Mouse (Mus musculus) heart, postnatal 10 days (tissue): ENCODE measurements around the gene Med24. TPM values are rescaled to one million over a fixed set of nuclear protein-coding genes. Genes with fewer than 3 reads are reported as not detected.
A peak's percentile ranks its signal among the peaks of the same experiment; 100 is the strongest.
"Not testable (repeated sequence)": the region's sequence is repeated elsewhere in the genome, so short reads cannot be mapped to it uniquely, and the experiment has no call there.

Experiments used
- DNase-seq, 2 experiments: peaks; one replicate each; pipeline ENCODE4 v3.0.0; 2021
- intact Hi-C: fragments of 180-260 bp; cut with DNase I; formaldehyde crosslinking; loops from one replicate; pipeline ENCODE4 v1.15.1; 2025
- total RNA-seq, 2 experiments: library from RNA; stranded (reverse); gene quantifications; 2 replicates each; pipeline ENCODE4 v1.2.3; 2021

Gene Med24
- total RNA-seq, 2 experiments from 2014 or later, result 44.9 to 52.1 TPM

DNA sequence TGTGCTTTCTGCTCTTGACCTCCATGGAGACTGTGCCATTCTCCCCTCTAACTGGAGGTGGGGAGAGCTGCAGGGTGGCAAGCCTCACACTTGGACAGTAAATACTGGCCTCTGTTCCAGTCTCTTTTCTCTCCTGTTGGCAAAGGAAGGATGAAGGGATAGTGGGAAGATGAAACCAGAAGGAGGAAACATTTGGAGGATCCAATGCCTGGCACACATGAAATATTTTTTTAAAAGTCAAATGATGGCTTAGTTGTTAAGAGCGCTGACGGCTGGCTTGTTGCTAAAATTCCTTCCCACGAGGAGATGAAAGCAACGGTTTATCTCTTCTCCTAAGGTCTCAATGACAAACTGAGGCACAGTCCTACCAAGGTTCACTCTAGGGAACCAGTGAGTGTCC is 5.9 kb upstream of the Med24 start:
- intact Hi-C loops, result no loop called here
- DNase-seq, result no peak

DNA sequence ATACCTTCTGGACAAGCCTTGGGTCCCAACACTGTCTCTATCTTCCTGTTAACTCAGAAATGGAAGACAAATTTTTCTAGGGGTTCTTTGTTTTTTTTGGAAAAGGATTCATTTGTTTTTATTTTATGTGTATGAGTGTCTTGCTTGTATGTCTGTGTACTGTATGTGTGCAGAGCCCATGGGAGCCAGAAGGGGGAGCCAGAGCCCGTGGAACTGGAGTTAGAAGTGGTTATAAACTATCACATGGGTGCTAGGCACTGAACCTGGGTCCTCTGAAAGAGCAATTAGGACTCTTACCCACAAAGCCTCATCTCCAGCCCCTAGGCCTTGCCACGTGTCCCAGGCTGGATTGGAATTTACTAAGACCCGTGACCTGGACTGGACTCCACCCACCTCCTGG is 4.8 kb upstream of the Med24 start:
- intact Hi-C loops, result no loop called here
- no peak for DNase-seq

DNA sequence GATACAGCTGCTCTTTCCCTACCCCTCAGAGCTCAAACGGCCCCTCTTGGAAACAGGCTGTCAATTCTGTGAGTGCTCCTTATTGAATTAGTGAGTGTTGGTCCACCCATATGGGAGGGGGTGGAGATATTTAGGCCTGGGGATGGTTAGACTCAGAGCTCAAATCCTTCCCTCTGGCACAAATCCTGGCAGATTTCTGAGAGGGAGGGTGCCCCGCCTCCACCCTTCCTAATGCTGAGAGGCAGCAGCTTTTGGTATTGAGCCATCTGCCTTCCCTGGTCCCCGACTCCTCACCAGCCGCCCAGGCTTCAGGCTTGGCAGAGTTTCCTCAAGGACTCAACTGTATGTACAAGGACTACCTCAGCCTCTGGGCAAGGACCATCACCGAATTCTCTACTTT is 1.9 kb upstream of the Med24 start:
- peak in 1 of 2 experiments; percentile 37 for DNase-seq
- intact Hi-C loops, result no loop called here

DNA sequence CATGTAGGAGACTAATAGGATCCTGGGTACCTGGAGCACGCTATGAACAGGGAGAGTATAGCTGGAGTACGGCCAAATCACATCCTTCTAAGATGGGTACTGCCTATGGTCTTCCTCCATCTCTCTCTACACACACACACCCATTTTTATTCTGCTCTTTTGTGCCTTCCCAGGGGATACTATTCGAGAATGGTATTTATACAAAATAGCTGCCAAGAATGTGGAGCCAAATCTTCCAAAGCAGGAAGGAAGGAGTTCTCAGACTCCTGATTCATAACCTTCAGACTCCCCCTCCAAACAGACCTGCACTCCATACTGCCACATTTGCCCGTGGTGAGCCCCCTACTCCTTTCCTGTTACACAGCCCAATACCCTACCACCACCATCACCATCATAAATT is 1.5 kb upstream of the Med24 start:
- intact Hi-C loops, result no loop called here
- DNase-seq, result no peak

DNA sequence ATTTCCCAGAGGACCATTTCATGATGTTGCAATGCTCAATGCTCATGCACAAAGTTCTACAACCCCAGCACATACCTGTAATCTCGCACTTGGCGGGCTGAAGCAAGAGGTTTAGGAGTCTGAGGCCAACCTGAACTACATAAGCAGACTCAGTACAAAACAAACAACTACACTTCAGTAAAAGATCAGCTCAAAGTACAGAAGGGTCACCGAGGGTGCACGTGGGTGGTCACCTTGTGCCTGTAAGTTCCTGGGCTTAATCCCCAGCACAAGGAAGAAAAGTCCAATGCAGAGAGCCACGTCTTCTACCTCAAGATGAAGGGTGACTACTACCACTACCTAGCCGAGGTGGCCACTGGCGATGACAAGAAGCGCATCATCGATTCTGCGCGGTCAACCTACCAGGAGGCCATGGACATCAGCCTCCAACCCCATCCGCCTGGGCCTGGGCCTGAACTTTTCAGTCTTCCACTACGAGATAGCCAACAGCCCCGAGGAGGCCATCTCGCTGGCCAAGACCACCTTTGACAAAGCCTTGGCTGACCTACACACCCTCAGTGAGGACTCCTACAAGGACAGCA is 3.2 kb downstream of the Med24 start:
- no peak for DNase-seq
- intact Hi-C loops, result no loop called here

DNA sequence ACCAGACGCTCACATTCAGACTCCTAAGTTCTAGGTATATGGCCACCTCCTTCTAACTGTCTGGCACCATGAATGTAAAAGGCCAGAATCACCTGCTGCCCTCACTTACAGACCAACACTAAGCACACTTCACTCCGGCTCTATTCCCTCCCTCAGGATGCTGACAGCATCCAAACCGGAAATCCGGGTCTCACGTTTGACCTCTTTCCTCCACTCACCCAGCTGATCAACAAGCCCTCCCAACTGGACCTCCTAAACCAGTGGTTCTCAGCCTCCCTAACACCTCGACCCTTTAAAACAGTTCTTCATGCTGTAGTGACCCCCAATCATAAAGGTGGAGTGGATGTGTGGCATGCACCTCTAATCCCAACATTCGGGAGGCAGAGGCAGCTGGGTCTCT is 6.1 kb downstream of the Med24 start:
- intact Hi-C loops, result loop anchor here (2.0 kb wide), 1 partner anchor 14 kb away; no protein-coding TSS in a partner anchor
- no peak for DNase-seq

DNA sequence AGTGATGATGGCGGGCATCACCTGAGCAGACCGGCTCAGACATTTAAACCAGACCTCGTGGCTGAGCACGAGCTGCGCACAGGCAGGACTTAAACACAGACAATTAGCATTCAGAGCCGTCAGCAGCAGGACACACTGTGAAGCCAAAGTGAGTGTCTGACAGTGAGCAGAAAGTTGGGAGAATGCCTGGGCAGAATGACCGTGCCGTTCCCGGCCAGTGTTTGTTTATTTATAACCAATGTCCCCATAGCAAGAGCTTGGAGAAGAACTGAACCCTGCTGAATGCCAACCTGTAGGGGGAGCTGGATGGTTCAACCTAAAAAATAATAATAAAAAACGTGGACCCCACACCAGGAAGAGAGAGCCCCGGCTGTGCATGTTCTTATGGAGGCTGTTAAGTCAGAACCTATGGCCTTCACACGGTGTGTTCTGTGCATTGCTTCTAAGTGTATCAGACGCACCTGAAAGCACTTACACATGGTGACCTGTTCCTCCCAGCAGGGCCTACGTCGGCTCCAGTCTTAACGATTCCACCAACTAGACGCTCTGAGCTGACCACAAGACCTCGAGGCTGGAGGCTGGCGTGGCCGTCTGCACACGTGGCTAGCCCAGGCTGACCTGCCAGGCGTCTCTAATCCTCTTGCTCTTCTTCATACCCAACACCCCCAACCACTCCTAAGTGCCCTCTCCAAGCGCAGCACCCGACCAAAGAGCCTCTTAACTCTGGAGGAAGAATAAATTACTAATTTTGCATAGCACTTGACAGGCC is 7.6 kb downstream of the Med24 start:
- intact Hi-C loops, result loop anchor here (2.0 kb wide), 1 partner anchor 15 kb away; no protein-coding TSS in a partner anchor
- peak; percentile 91 to 93 for DNase-seq

DNA sequence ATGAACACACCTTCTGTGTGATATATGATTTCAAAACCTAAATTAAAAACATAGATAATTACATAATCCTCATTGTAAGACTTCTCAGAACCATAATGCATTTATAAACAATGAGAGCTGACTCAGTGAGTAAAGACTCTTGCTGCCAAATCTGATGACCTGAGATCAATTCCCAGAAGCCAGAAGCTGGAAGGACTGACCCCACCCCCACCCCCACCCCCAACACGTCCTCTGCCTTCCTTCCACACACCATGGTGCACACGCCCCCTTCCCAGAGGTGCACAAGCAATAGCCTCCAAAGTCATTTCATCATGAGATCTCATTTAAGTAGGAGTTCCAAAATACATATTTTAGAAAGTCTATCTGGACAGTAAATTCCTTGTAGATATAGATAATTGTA is 8.5 kb downstream of the Med24 start:
- DNase-seq, result no peak
- intact Hi-C loops, result no loop called here

DNA sequence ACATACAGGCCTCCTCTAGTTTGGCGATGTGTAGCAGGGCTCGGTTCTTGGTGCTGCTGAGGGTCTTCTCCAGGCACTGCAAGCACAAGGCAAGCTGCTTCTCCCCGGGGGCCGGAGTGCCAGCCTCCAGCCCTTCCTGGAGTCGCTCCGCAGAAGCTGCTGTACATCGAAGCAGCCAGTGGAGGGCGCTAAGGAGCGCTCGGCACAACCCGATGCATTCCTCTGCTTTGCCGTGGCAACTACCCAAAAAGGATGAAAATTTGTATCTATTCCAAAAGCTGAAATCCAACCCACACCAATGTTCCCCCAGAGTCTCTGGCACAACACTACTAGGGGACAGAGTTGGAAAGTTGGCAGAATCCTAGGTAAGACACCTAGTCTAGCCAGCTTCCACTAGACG is 11.3 kb downstream of the Med24 start:
- DNase-seq, result peak; percentile 77 to 91
- intact Hi-C loops, result no loop called here

DNA sequence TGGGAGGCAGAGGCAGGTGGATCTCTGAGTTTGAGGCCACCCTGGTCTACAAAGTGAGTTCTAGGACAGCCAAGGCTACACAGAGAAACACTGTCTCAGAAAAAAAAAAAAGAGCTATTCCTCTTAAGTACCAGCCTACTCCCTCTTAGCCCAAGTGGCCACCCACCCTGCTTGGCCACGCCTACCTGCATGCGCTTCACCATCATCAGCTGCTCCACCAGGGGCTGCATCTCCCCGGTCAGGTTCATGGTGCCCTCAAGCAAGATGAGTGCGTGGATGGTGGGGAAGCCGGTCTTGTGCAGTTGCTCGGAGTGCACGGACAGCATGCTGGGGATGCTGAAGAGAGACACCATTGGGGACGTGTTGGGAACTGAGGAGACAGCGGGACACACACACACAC is 13.3 kb downstream of the Med24 start:
- intact Hi-C loops, result no loop called here
- no peak for DNase-seq

DNA sequence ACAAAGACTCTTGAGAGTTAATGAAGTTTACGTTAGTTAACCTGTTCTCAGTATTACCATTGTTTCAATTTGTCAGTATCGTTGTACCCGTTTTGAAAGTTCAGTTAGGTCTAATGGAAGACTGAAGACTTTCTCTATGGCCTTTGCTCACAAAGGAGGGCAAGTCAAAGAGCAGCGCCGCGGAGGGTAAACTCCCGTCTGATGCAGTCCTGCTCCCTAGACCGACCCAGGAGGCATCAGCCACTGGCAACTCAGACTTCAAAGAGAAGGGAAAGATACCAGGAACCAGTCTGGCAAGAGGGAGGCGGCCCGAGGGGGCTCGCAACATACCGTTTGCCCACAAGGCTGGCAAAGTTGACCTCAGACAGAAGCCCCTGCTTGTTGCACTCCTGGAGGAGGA is 15.5 kb downstream of the Med24 start:
- DNase-seq, result no peak
- intact Hi-C loops, result loop anchor here (5.0 kb wide), 1 partner anchor 39 kb away; no protein-coding TSS in a partner anchor

DNA sequence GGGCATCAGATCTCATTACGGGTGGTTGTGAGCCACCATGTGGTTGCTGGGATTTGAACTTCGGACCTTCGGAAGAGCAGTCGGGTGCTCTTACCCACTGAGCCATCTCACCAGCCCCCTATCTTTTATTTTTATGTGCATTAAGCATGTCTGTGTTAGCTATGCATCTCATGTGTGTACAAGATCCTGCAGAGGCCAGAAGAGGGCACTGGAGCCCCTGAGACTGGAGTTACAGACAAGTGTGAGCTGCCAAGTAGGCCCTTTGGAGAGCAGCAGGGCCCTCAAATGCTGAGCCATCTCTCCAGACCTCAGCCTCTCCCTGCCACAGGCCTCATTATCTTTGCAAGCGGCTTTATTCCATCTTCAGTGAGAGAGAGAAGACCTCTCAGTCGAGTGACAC is 17.2 kb downstream of the Med24 start:
- DNase-seq, result not testable (repeated sequence)
- intact Hi-C loops, result loop anchor here (5.0 kb wide), 1 partner anchor 40 kb away; no protein-coding TSS in a partner anchor

DNA sequence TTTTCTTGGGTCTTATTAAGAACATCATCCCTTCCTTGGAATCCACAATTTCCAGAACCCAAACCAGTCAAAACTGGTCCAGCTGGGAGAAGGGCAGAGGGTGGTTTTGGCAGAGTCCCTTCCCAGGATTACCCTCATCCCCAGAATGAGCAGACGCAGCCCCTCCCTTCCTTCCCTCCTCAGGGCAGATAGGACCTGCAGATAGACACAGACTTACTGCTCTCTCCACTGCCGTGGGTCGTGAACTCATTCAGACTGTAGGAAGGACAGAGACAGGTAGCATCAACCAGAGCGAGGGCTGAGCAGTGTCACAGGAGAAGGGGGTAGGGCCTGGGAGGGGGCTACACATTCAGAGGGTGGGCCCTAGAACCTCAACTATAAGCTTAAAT is 18.2 kb downstream of the Med24 start:
- intact Hi-C loops, result loop anchor here (2.0 to 5.0 kb wide), 2 partner anchors 41 to 76 kb away; no protein-coding TSS in a partner anchor

DNA sequence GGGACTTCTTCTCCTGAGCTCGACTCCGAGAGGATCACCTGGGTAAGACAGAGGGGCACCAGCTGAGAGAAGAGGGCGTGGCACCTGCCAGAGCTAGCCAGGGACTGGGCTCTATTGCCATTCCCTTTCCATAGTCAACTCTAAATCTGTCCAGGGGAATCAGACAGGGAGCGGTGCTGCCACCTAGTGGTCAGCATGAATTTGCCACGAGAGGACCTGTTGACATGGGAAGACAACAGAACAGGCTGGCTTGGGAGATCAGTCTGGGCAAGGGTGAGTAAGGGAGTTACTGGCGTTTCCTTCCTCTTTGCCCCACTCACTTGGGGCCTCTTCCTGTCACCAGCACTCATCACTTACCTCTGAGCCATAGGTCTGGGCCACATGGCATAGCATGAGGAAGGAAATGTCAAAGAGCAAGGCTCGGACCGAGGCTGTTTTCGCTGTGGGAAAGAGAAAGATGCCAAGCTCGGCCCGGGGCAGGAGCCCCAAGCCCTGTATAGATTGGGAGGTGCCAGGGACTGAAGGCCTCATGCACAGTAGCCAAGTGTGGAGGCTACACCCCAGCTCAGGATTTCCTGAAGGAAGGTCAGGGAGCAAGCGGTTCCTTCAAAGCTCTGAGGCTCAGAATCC is 18.7 kb downstream of the Med24 start:
- intact Hi-C loops, result loop anchor here (1.0 to 5.0 kb wide), 3 partner anchors 10 to 76 kb away; no protein-coding TSS in a partner anchor
- peak; percentile 89 to 93 for DNase-seq

More for the DNA sequence above, 18.2 kb downstream of the Med24 start:
- DNase-seq, result no peak

DNA sequence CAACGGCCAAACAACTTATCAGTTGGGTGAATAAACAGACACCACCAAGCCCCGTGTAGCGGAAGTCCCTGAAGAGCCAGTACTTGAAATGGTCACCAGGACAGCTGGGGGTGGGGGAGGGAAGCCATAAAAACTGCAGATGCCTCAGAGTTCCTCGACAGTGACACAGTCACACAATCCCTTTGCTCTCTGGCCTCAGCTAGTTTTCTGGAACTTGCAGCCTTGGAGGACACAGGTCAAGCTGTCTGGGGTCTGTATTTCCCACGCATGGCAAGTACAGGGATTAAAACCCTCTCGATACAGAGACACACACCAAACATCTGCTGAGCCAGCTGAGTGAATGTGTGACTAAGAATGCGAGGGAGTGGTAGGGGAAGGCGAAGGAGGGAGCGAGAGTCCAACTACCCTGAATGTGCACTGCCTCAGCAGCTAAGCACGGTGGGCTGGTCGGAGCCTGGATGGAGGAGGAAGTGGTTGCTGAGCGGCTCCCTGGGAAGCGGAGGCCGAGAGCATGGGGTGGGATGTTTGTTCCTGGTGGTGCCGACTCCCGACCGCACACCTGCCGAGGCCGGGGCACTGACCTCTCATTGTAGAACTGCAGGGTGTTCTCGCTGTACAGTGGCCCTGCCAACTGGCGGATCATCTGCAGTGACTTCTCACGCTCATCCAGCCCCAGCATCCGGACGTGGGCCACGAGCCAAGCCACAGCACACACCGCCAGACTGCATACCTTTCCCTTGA is 20.1 kb downstream of the Med24 start:
- DNase-seq, result peak; percentile 54 to 67
- intact Hi-C loops, result no loop called here

DNA sequence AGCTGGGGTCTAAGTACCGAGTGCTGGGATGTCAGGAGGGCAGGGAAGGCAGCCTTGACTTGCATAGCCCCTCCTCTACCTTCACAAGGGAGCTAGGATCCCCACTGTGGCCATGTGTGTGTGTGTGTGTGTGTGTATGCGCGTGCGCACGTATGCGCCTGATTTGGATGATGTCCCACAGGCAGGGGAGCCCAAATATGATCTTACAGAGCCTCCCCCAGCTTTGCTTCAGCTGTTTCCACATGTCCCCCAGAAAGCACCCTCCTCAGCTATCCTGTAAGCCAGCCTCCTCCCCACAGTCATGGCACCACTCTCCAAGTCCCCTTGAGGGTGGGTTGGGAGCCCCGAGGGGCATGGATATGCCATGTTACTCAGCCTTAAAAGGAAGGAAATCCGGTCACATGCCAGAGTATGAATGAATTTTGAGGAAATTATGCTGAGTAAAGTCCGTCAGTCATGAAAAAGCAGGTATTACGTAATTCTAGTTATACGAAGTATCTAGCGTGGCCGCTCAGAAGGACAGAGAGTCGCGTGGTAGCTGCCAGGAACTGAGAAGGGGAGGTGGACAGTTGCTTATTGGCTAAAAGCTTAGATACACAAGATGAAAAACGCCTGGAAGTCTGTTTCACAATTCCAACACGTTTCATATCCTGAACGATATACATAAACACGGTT is 20.8 kb downstream of the Med24 start:
- intact Hi-C loops, result no loop called here
- peak; percentile 59 to 63 for DNase-seq

DNA sequence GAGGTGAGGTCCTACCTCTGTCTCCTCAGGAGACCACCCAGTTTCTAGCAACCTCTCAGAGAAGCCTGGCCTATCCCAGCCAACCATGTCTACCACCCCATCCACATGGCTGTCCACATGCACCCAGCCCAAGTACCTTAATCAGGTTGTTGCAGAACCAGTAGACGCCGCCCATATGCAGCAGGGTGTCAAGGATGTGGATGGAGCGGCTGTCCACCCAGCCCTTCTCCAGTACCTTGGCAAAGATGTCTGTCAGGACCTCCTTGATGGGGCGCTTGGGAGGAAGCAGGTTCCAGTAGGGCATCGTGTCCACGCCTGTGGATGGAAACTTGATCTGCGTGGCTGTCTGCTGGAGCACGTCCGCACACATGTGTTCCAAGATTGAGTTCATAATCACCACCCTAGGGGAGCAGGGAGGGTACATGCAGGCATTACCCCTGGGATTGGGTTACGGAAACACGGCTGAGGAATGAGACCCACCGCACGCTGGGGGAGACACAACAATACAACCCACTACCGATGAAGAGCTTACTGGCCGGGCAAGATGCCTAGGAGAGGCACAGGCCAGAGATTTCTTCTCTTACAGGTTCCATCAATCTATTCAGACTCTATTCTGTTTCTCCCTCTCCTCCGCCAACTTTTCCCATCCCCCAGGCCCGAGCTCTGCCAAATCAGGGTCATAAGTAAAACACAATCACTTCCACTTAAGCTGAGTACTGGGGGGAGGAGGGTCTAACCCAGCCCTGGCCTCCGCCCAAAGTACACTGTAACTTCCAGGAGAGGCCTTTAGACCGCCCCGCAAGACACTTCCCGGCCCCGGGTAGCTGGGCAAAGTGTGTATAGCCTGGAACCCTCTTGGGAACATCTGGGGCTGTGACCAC is 21.6 kb downstream of the Med24 start:
- peak; percentile 77 to 84 for DNase-seq
- intact Hi-C loops, result no loop called here

DNA sequence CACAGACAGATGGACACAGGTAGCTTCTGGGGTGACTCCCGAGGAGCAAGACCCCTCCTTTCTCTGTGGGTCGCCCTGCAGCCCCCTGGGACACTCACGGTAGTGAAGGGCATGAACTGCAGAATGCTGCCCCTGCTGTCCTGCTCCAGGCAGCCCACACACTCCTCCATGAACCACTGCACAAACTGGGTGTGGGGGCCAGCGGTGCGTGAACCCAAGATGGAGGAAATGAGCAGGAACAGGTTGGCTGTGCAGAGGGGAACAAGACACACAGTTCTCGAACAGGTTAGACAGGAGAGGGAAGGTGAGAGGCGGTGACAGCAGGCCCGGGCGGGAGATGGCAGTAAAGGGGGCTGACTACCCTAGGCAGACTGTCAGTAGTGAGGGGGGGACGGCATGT is 24.2 kb downstream of the Med24 start:
- intact Hi-C loops, result no loop called here
- no peak for DNase-seq

DNA sequence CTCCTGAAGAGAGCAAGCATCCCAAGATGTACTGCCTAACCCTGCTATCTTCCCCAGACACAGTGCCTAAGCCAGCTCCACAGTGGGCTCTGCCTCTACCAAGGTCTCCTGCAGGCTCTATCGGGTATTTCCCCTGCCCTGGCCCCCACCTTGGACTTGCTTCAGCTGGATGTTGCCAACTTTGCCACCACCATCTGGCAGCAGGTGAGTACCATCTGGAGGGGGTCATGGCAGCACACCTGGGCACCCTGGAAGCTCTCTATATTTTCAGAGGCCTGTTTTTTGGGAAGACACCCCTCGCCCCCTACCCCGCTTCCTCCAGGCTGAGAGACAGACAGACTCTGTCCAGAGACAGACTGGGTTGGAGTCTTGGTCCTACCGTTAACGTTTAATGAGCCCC is 26.9 kb downstream of the Med24 start:
- intact Hi-C loops, result no loop called here
- no peak for DNase-seq
